Mouse (Mus musculus) intestine, postnatal 0 days (tissue): Measurements from ENCODE around the gene Adgrl1. TPM values are rescaled to one million over a fixed set of nuclear protein-coding genes. Genes with fewer than 3 reads are reported as not detected.

Experiments
- ATAC-seq: fragments of 200-750 bp; cut with Nextera tagmentation; 2 replicates; pipeline ENCODE4 v1.8.0; 2017; ENCODE audit warnings: mild to moderate bottlenecking, moderate TSS enrichment, moderate library complexity
- H3K27ac ChIP-seq: fragments of 300-500 bp; sonication (generic); 2 replicates; pipeline ENCODE4 v1.5.1; 2014; ENCODE audit warnings: mild to moderate bottlenecking, low read depth, low read length, moderate library complexity
- H3K27me3 ChIP-seq: fragments of 300-500 bp; sonication (generic); replicated peaks from 2 replicates; pipeline ENCODE4 v1.6.1; 2014; ENCODE audit warnings: low read length, mixed read lengths; ENCODE audit not compliant: control insufficient read depth, insufficient read depth
- H3K36me3 ChIP-seq: fragments of 300-500 bp; sonication (generic); 2 replicates; pipeline ENCODE4 v1.6.1; 2014; ENCODE audit warnings: mild to moderate bottlenecking, moderate library complexity; ENCODE audit not compliant: control insufficient read depth, insufficient read depth
- H3K4me1 ChIP-seq: fragments of 300-500 bp; sonication (generic); replicated peaks from 2 replicates; pipeline ENCODE4 v1.6.1; 2014; ENCODE audit warnings: antibody characterized with exemption, low read length, mixed read lengths; ENCODE audit not compliant: control insufficient read depth, insufficient read depth
- H3K4me2 ChIP-seq: fragments of 300-500 bp; sonication (generic); replicated peaks from 2 replicates; pipeline ENCODE4 v1.6.1; 2014; ENCODE audit warnings: low read depth, mild to moderate bottlenecking, moderate library complexity
- H3K4me3 ChIP-seq: fragments of 300-500 bp; sonication (generic); 2 replicates; pipeline ENCODE4 v1.5.1; 2014; ENCODE audit warnings: low read depth, low read length
- H3K9ac ChIP-seq: fragments of 300-500 bp; sonication (generic); 2 replicates; pipeline ENCODE4 v1.6.1; 2014; ENCODE audit warnings: mild to moderate bottlenecking, low read depth, low read length
- H3K9me3 ChIP-seq: fragments of 300-500 bp; sonication (generic); 2 replicates; pipeline ENCODE4 v1.6.1; 2016; ENCODE audit warnings: mixed run types; ENCODE audit not compliant: control insufficient read depth
- CTCF ChIP-seq: sonication (generic); IDR thresholded peaks from 2 replicates; pipeline ENCODE4 v1.5.1; 2016; ENCODE audit warnings: low read depth, mild to moderate bottlenecking, control low read depth, antibody characterized with exemption, moderate library complexity
- WGBS: fragments of 180-500 bp; shearing (Covaris S2); extraction: QIAGEN DNeasy Blood & Tissue Kit; methylation state at CpG from one replicate; pipeline ENCODE4 v1.1.7; 2014; 5-methylcytosine and 5-hydroxymethylcytosine counted together
- polyA plus RNA-seq: library from polyadenylated mRNA; unstranded; fragments of >200 nt; fragmentation: Nextera tagmentation; extraction: Ambion mirVana; gene quantifications from 2 replicates; pipeline ENCODE4 v1.2.1, GENCODE M21; 2015

Gene Adgrl1
- polyA plus RNA-seq: 4.4 and 5.6 TPM in 2 replicates

- Histone ChIP-seq H3K27ac (peak within 1 kb of the TSS; percentile 80), H3K4me3 (peak within 1 kb of the TSS; percentile 75), H3K36me3 (no peaks in the 10 kb centered on the region), H3K9ac (peak within 1 kb of the TSS; percentile 49), H3K9me3 (no peaks in the 10 kb centered on the region), H3K4me1 (no peaks in the 10 kb centered on the region), H3K4me2 (peak within 1 kb of the TSS; percentile 84), H3K27me3 (peaks cover 41% of the 10 kb centered on the region)
- no peak; the same call in 1 of the 2 replicates for TF ChIP-seq CTCF
- peak; percentile 74 for ATAC-seq
- WGBS: under 1% methylated on average over 60 of the region's 70 CpGs
These were observed at the start of gene Adgrl1 for GRCm38 (mm10) chr8:83899363-83900252. Gene Adgrl1, plus strand, starts transcription at chr8:83900105.

DNA sequence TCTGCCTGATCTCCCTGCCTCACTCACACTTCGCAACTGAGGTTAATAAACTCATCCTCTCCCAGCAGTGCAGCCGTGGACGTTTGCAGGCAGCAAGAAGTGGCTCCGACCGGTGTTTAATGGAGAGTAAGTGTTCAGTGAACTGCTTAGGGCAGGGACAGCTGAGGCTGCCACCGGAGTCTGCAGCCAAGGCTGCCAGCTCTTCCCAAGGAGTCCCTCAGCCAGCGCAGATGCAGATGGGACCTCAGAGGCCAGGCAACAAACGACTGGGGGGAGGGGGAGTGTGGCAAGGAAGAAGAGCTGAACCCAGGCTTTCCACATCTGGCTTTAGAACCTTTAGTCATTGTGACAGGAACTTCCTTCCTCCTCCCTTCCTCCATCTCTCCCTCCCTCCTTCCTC is 47.6 kb upstream of the Adgrl1 start:
- no peak for TF ChIP-seq CTCF
- no peak overlapping the region for H3K4me2 ChIP-seq
- no peaks in the 10 kb centered on the region for H3K4me1 ChIP-seq
- WGBS: 17% methylated on average over 8 of the region's 8 CpGs
- H3K27me3 ChIP-seq: no peaks in the 10 kb centered on the region
- ATAC-seq: no peak
- H3K9me3 ChIP-seq: no peaks in the 10 kb centered on the region
- H3K27ac ChIP-seq: no peak overlapping the region
- H3K4me3 ChIP-seq: no peak overlapping the region
- H3K36me3 ChIP-seq: no peaks in the 10 kb centered on the region
- no peak overlapping the region for H3K9ac ChIP-seq

- H3K36me3 ChIP-seq: no peaks in the 10 kb centered on the region
- TF ChIP-seq CTCF: no peak
- no peak overlapping the region for H3K4me2 ChIP-seq
- no peak overlapping the region for H3K4me3 ChIP-seq
- H3K9ac ChIP-seq: no peak overlapping the region
- 77% methylated on average over 3 of the region's 3 CpGs for WGBS
- no peaks in the 10 kb centered on the region for H3K27me3 ChIP-seq
- no peak overlapping the region for H3K27ac ChIP-seq
- H3K4me1 ChIP-seq: no peaks in the 10 kb centered on the region
- H3K9me3 ChIP-seq: no peaks in the 10 kb centered on the region
- ATAC-seq: no peak
These were observed 46.4 kb upstream of the Adgrl1 start for GRCm38 (mm10) chr8:83853323-83854050.

DNA sequence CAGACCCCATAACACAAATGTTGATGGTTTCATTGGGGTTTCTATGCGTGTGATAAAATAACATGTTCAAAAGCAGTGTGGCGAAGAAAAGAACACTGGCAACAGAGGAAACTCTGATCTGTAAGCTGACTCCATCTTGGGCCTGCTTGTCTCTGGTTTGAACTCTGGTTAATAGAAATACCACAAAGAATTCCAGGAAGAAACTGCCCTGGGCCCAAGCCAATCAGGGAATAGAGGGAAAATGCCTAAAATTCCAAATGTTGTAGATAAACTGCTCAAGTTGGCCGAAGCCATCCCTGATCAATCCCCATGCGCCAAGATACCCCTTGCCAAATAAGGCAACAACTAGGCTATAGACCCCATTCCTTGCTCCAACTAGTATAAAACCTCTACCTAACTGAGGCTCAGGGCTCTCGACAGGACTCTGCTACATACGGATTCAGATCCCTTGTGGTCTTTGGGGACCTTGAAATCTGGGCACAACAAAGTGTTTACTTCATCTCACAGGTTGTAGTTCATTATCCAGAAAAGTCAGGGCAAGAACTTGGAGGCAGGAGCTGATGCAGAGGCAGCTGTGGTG is 43.3 kb upstream of the Adgrl1 start:
- ATAC-seq: no peak
- 69% methylated on average over 6 of the region's 6 CpGs for WGBS
- no peak overlapping the region for H3K27ac ChIP-seq
- no peak for TF ChIP-seq CTCF
- H3K9ac ChIP-seq: no peak overlapping the region
- no peaks in the 10 kb centered on the region for H3K27me3 ChIP-seq
- no peaks in the 10 kb centered on the region for H3K36me3 ChIP-seq
- H3K4me3 ChIP-seq: no peak overlapping the region
- H3K4me2 ChIP-seq: no peak overlapping the region
- no peaks in the 10 kb centered on the region for H3K4me1 ChIP-seq
- H3K9me3 ChIP-seq: no peaks in the 10 kb centered on the region

GRCm38 (mm10) chr8:83862439-83863268 is 37.3 kb upstream of the Adgrl1 start:
- WGBS: 10% methylated on average over 24 of the region's 24 CpGs
- H3K9ac ChIP-seq: peak overlapping the region; percentile 13; the same call in 1 of the 2 replicates
- H3K4me2 ChIP-seq: peak overlapping the region; percentile 46
- H3K36me3 ChIP-seq: no peaks in the 10 kb centered on the region
- ATAC-seq: no peak
- H3K4me3 ChIP-seq: no peak overlapping the region
- no peak overlapping the region for H3K27ac ChIP-seq
- H3K4me1 ChIP-seq: no peaks in the 10 kb centered on the region
- no peak for TF ChIP-seq CTCF
- no peaks in the 10 kb centered on the region for H3K9me3 ChIP-seq
- no peaks in the 10 kb centered on the region for H3K27me3 ChIP-seq
